ENCODE assay signal across 16 mouse cellular contexts in genomic region chr2:171805376-171805775, GRCm38 (mm10).
DNase-seq lines count a peak whose midpoint lies in the region; ATAC-seq lines count a peak whose summit lies in the region.
"Had no signal": no experiment of that assay in that cellular context is flagged by ENCODE, and none has a peak within 500 bp of the region (broad histone marks: within the 10 kb centered on the region; RNA-seq: fewer than 3 reads in every experiment).

No protein-coding gene starts in this region.

- WGBS in heart, embryonic 11.5 days (ENCODE audit: insufficient replicate concordance) = 66% methylated on average over 5 of the region's 5 CpGs
- 62% methylated on average over 5 of the region's 5 CpGs for WGBS in kidney, embryonic 14.5 days

- no peak overlapping the region for H3K27ac ChIP-seq in heart, embryonic 11.5 days (ENCODE audit: low read depth, low read length)
- no peak overlapping the region for H3K27ac ChIP-seq in kidney, embryonic 14.5 days (ENCODE audit: low read depth, low read length)
- H3K27ac ChIP-seq: limb, embryonic 15.5 days; neural tube, embryonic 15.5 days had no signal

- H3K9ac ChIP-seq in heart, embryonic 11.5 days (ENCODE audit: low read depth, low read length) = no peak overlapping the region
- no peak overlapping the region for H3K9ac ChIP-seq in kidney, embryonic 14.5 days (ENCODE audit: low read depth, low read length)
- H3K9ac ChIP-seq: limb, embryonic 15.5 days; neural tube, embryonic 15.5 days had no signal

- no peak overlapping the region for H3K4me3 ChIP-seq in heart, embryonic 11.5 days (ENCODE audit: low read depth, low read length)
- H3K4me3 ChIP-seq in kidney, embryonic 14.5 days (ENCODE audit: low read length) = no peak overlapping the region
- H3K4me3 ChIP-seq: erythroblast, embryonic 14.5 days; limb, embryonic 15.5 days; neural tube, embryonic 15.5 days had no signal

- intact Hi-C loops in heart, postnatal 10 days (cut with DNase I) = no loop called here

- H3K27me3 ChIP-seq in heart, embryonic 11.5 days (ENCODE audit: control insufficient read depth, insufficient read depth, low read length) = no peaks in the 10 kb centered on the region
- H3K27me3 ChIP-seq in kidney, embryonic 14.5 days (ENCODE audit: control insufficient read depth, insufficient read depth, low read length) = no peaks in the 10 kb centered on the region
- H3K27me3 ChIP-seq: neural tube, embryonic 15.5 days had no signal

- no peaks in the 10 kb centered on the region for H3K4me1 ChIP-seq in heart, embryonic 11.5 days (ENCODE audit: control insufficient read depth, insufficient read depth, low read length)
- H3K4me1 ChIP-seq in kidney, embryonic 14.5 days (ENCODE audit: control insufficient read depth, insufficient read depth, low read length) = no peaks in the 10 kb centered on the region

- ATAC-seq in heart, embryonic 11.5 days (replicated peaks; ENCODE audit: insufficient number of reproducible peaks, low FRiP score, low TSS enrichment) = no peak
- no peak for ATAC-seq in kidney, embryonic 14.5 days (ENCODE audit: low FRiP score, low TSS enrichment)
- ATAC-seq: hindbrain, embryonic 16.5 days had no signal

- H3K9me3 ChIP-seq in heart, embryonic 11.5 days (replicated peaks; ENCODE audit: control insufficient read depth, low read length) = no peaks in the 10 kb centered on the region
- no peaks in the 10 kb centered on the region for H3K9me3 ChIP-seq in kidney, embryonic 14.5 days (ENCODE audit: control insufficient read depth, low read length)
- H3K9me3 ChIP-seq: limb, embryonic 15.5 days; neural tube, embryonic 15.5 days had no signal

- no peak overlapping the region for H3K4me2 ChIP-seq in heart, embryonic 11.5 days
- H3K4me2 ChIP-seq in kidney, embryonic 14.5 days (replicated peaks; ENCODE audit: low read depth, low read length) = no peak overlapping the region
- H3K4me2 ChIP-seq: limb, embryonic 15.5 days; neural tube, embryonic 15.5 days had no signal

- peak; percentile 71 to 76 for DNase-seq in cerebellum, postnatal 10 days
- DNase-seq in cerebellum, adult 9-11 months = no peak
- peak; percentile 29 to 43 for DNase-seq in heart, adult 18-20 months
- peak; percentile 30 to 42 for DNase-seq in kidney, postnatal 25 days
- DNase-seq in heart, postnatal 10 days = peak; percentile 24 to 36
- DNase-seq in lung, postnatal 10 days = no peak
- DNase-seq: cerebellum, postnatal 36 days; gastrocnemius, postnatal 10 days; layer of hippocampus, adult 9-11 months; thymus, adult 2 months had no signal

- no peaks in the 10 kb centered on the region for H3K36me3 ChIP-seq in heart, embryonic 11.5 days (ENCODE audit: control insufficient read depth, insufficient read depth, low read length)
- H3K36me3 ChIP-seq in kidney, embryonic 14.5 days (ENCODE audit: control insufficient read depth, insufficient read depth, low read length) = no peaks in the 10 kb centered on the region
- H3K36me3 ChIP-seq: limb, embryonic 15.5 days; neural tube, embryonic 15.5 days had no signal

Comparison
In these comparisons a context has a peak if more than half of its experiments do, and no peak if none do; other contexts are left out.
1. DNase-seq: peak in cerebellum, postnatal 10 days (2 of 2), heart, adult 18-20 months (2 of 2), kidney, postnatal 25 days (2 of 2) and heart, postnatal 10 days (2 of 2); none in cerebellum, adult 9-11 months (single experiment) and lung, postnatal 10 days (single experiment).